ENCODE assay signal across 19 mouse cellular contexts in genomic region chr11:5915429-5916177, GRCm38 (mm10). TPM values are rescaled to one million over a fixed set of nuclear protein-coding genes. Genes with fewer than 3 reads are reported as not detected.
DNase-seq lines count a peak whose midpoint lies in the region; ATAC-seq lines count a peak whose summit lies in the region.
"Had no signal": no experiment of that assay in that cellular context is flagged by ENCODE, and none has a peak within 500 bp of the region (broad histone marks: within the 10 kb centered on the region; RNA-seq: fewer than 3 reads in every experiment).

No protein-coding gene starts in this region.

- H3K27me3 ChIP-seq in neural tube, embryonic 11.5 days (ENCODE audit: control insufficient read depth, insufficient read depth, low read length), result no peaks in the 10 kb centered on the region
- H3K27me3 ChIP-seq in hindbrain, embryonic 13.5 days, result no peaks in the 10 kb centered on the region
- H3K27me3 ChIP-seq: embryonic facial prominence, embryonic 12.5 days; limb, embryonic 15.5 days; midbrain, embryonic 12.5 days; neural tube, embryonic 12.5 days had no signal

- 83% methylated on average over 5 of the region's 5 CpGs for WGBS in neural tube, embryonic 11.5 days
- 89% methylated on average over 5 of the region's 5 CpGs for WGBS in hindbrain, embryonic 13.5 days

- H3K4me1 ChIP-seq in neural tube, embryonic 11.5 days (ENCODE audit: control insufficient read depth, insufficient read depth, low read length), result no peaks in the 10 kb centered on the region
- peaks cover 6% of the 10 kb centered on the region; the same call in 1 of the 2 replicates for H3K4me1 ChIP-seq in hindbrain, embryonic 13.5 days (replicated peaks)
- H3K4me1 ChIP-seq: embryonic facial prominence, embryonic 12.5 days; midbrain, embryonic 12.5 days; neural tube, embryonic 12.5 days had no signal

- no peak overlapping the region for H3K9ac ChIP-seq in neural tube, embryonic 11.5 days (ENCODE audit: low read length)
- no peak overlapping the region for H3K9ac ChIP-seq in hindbrain, embryonic 13.5 days
- H3K9ac ChIP-seq: embryonic facial prominence, embryonic 12.5 days; limb, embryonic 15.5 days; midbrain, embryonic 12.5 days; neural tube, embryonic 12.5 days had no signal

- peak; percentile 36 for DNase-seq in adrenal gland, adult 2 months
- no peak for DNase-seq in adrenal gland, adult 18-20 months (ENCODE audit: low spot score in 2 of 2)
- DNase-seq in gastrocnemius, adult 8-10 months (ENCODE audit: low spot score in 2 of 2), result peak; percentile 39 to 46
- DNase-seq in gastrocnemius, postnatal 14 days, result no peak
- peak; percentile 3 for DNase-seq in neural tube, embryonic 11.5 days (ENCODE audit: low spot score)
- DNase-seq in neural tube, embryonic 10.5 days (ENCODE audit: extremely low spot score, low spot score), result no peak
- peak; percentile 72 to 85 for DNase-seq in heart, postnatal 10 days
- DNase-seq: adrenal gland, postnatal 25 days; thymus, adult 2 months had no signal

- intact Hi-C loops in gastrocnemius, postnatal 14 days (cut with DNase I; ENCODE audit: low total_unique reads), result no loop called here
- intact Hi-C loops in heart, postnatal 10 days (cut with DNase I), result no loop called here

- no peaks in the 10 kb centered on the region for H3K9me3 ChIP-seq in neural tube, embryonic 11.5 days (ENCODE audit: control insufficient read depth, low read length)
- H3K9me3 ChIP-seq in hindbrain, embryonic 13.5 days, result no peaks in the 10 kb centered on the region
- H3K9me3 ChIP-seq: embryonic facial prominence, embryonic 12.5 days; forebrain, embryonic 10.5 days; limb, embryonic 15.5 days; midbrain, embryonic 12.5 days; neural tube, embryonic 12.5 days had no signal

- H3K4me2 ChIP-seq in neural tube, embryonic 11.5 days (ENCODE audit: low read depth), result no peak overlapping the region
- no peak overlapping the region for H3K4me2 ChIP-seq in hindbrain, embryonic 13.5 days
- H3K4me2 ChIP-seq: embryonic facial prominence, embryonic 12.5 days; limb, embryonic 15.5 days; midbrain, embryonic 12.5 days; neural tube, embryonic 12.5 days had no signal

- ATAC-seq in neural tube, embryonic 11.5 days (ENCODE audit: insufficient read depth, low FRiP score, low TSS enrichment), result no peak
- no peak for ATAC-seq in hindbrain, embryonic 13.5 days (ENCODE audit: low FRiP score)
- ATAC-seq: inflammation-experienced regulatory T-cells, adult 6 months; lung, postnatal 0 days had no signal

- no peak overlapping the region for H3K4me3 ChIP-seq in neural tube, embryonic 11.5 days (ENCODE audit: low read depth, low read length)
- H3K4me3 ChIP-seq in hindbrain, embryonic 13.5 days, result no peak overlapping the region
- H3K4me3 ChIP-seq: embryonic facial prominence, embryonic 12.5 days; forebrain, embryonic 10.5 days; limb, embryonic 15.5 days; midbrain, embryonic 12.5 days; neural tube, embryonic 12.5 days had no signal

- no peaks in the 10 kb centered on the region for H3K36me3 ChIP-seq in neural tube, embryonic 11.5 days (ENCODE audit: control insufficient read depth, insufficient read depth, low read length)
- H3K36me3 ChIP-seq in hindbrain, embryonic 13.5 days, result no peaks in the 10 kb centered on the region
- H3K36me3 ChIP-seq: embryonic facial prominence, embryonic 12.5 days; forebrain, embryonic 10.5 days; limb, embryonic 15.5 days; midbrain, embryonic 12.5 days; neural tube, embryonic 12.5 days had no signal

- H3K27ac ChIP-seq in neural tube, embryonic 11.5 days (ENCODE audit: low read depth, low read length), result no peak overlapping the region
- H3K27ac ChIP-seq in hindbrain, embryonic 13.5 days, result no peak overlapping the region
- H3K27ac ChIP-seq: embryonic facial prominence, embryonic 12.5 days; forebrain, embryonic 10.5 days; limb, embryonic 15.5 days; midbrain, embryonic 12.5 days; neural tube, embryonic 12.5 days had no signal

RNA-seq across cellular contexts. Expression of gene Myl7, which starts 17.0 kb away (rescaled TPM):
- not detected for total RNA-seq in adrenal gland, adult 2 months (2021)
- polyA plus RNA-seq in adrenal gland, adult 2 months (2012; rRNA removed), result 0.47 TPM in 1 of 2 replicates, not detected in the other
- total RNA-seq in adrenal gland, adult 18-20 months (2021), result not detected
- not detected for total RNA-seq in gastrocnemius, adult 8-10 months (2022)
- total RNA-seq in gastrocnemius, postnatal 14 days (2021), result not detected
- 3.9 and 16.9 TPM in 2 replicates for polyA plus RNA-seq in neural tube, embryonic 11.5 days (2014; fragmentation: Nextera tagmentation; extraction: Ambion mirVana)
- 100 to 1,000 TPM; 363 to 942 TPM for total RNA-seq in heart, postnatal 10 days (2021)
- 1.9 and 2.7 TPM in 2 replicates for polyA plus RNA-seq in hindbrain, embryonic 13.5 days (2015; fragmentation: Nextera tagmentation; extraction: Ambion mirVana)
- total RNA-seq: adrenal gland, postnatal 25 days; granulocyte monocyte progenitor cell, adult 5-6 weeks; layer of hippocampus, postnatal 25 days had no signal
- polyA plus RNA-seq: inflammation-experienced regulatory T-cells, adult 6 months had no signal

RNA-seq across cellular contexts. Expression of gene Gck, which starts 34.3 kb away (rescaled TPM):
- total RNA-seq in adrenal gland, adult 2 months (2021), result 1 to 10 TPM; 2.5 to 3.7 TPM
- polyA plus RNA-seq in adrenal gland, adult 2 months (2012; rRNA removed), result 1.2 and 2.2 TPM in 2 replicates
- 1 to 10 TPM; 3.9 to 6.9 TPM for total RNA-seq in adrenal gland, adult 18-20 months (2021)
- total RNA-seq in gastrocnemius, adult 8-10 months (2022), result 1 to 10 TPM; 1.5 to 5.7 (median 3.0) TPM
- total RNA-seq in gastrocnemius, postnatal 14 days (2021), result 1 to 10 TPM in 1 of 2 experiments, under 1 TPM in 1; 0.29 to 1.3 TPM
- 0.88 and 1.4 TPM in 2 replicates for polyA plus RNA-seq in neural tube, embryonic 11.5 days (2014; fragmentation: Nextera tagmentation; extraction: Ambion mirVana)
- 1 to 10 TPM in 1 of 2 experiments, under 1 TPM in 1; 0.40 to 1.5 TPM for total RNA-seq in heart, postnatal 10 days (2021)
- polyA plus RNA-seq in hindbrain, embryonic 13.5 days (2015; fragmentation: Nextera tagmentation; extraction: Ambion mirVana), result 4.2 and 6.1 TPM in 2 replicates
- total RNA-seq: granulocyte monocyte progenitor cell, adult 5-6 weeks had no signal
- polyA plus RNA-seq: inflammation-experienced regulatory T-cells, adult 6 months had no signal

RNA-seq across cellular contexts. Expression of gene Pold2, which starts 37.5 kb away (rescaled TPM):
- total RNA-seq in adrenal gland, adult 2 months (2021), result 10 to 100 TPM; 38.1 to 51.8 TPM
- 192 and 223 TPM in 2 replicates for polyA plus RNA-seq in adrenal gland, adult 2 months (2012; rRNA removed)
- total RNA-seq in adrenal gland, adult 18-20 months (2021), result 10 to 100 TPM; 34.1 to 44.6 TPM
- 10 to 100 TPM; 44.6 to 47.3 (median 47.0) TPM for total RNA-seq in gastrocnemius, adult 8-10 months (2022)
- total RNA-seq in gastrocnemius, postnatal 14 days (2021), result 10 to 100 TPM; 36.4 to 38.7 TPM
- polyA plus RNA-seq in neural tube, embryonic 11.5 days (2014; fragmentation: Nextera tagmentation; extraction: Ambion mirVana), result 92.5 and 102 TPM in 2 replicates
- 10 to 100 TPM; 34.8 to 44.1 TPM for total RNA-seq in heart, postnatal 10 days (2021)
- polyA plus RNA-seq in hindbrain, embryonic 13.5 days (2015; fragmentation: Nextera tagmentation; extraction: Ambion mirVana), result 54.3 and 57.0 TPM in 2 replicates

RNA-seq across cellular contexts. Expression of gene Ykt6, which starts 39.9 kb away (rescaled TPM):
- 10 to 100 TPM; 70.9 to 73.8 TPM for total RNA-seq in adrenal gland, adult 2 months (2021)
- 34.0 and 39.4 TPM in 2 replicates for polyA plus RNA-seq in adrenal gland, adult 2 months (2012; rRNA removed)
- total RNA-seq in adrenal gland, adult 18-20 months (2021), result 10 to 100 TPM; 65.6 to 85.9 TPM
- 10 to 100 TPM; 40.4 to 47.2 (median 42.3) TPM for total RNA-seq in gastrocnemius, adult 8-10 months (2022)
- 10 to 100 TPM; 36.2 to 38.8 TPM for total RNA-seq in gastrocnemius, postnatal 14 days (2021)
- polyA plus RNA-seq in neural tube, embryonic 11.5 days (2014; fragmentation: Nextera tagmentation; extraction: Ambion mirVana), result 32.3 and 32.6 TPM in 2 replicates
- 10 to 100 TPM; 85.7 to 97.5 TPM for total RNA-seq in heart, postnatal 10 days (2021)
- polyA plus RNA-seq in hindbrain, embryonic 13.5 days (2015; fragmentation: Nextera tagmentation; extraction: Ambion mirVana), result 76.0 and 78.1 TPM in 2 replicates

RNA-seq across cellular contexts. Expression of gene Aebp1, which starts 53.9 kb away (rescaled TPM):
- total RNA-seq in adrenal gland, adult 2 months (2021), result 100 to 1,000 TPM; 390 to 452 TPM
- polyA plus RNA-seq in adrenal gland, adult 2 months (2012; rRNA removed), result 526 and 692 TPM in 2 replicates
- total RNA-seq in adrenal gland, adult 18-20 months (2021), result 100 to 1,000 TPM; 245 to 387 TPM
- 10 to 100 TPM; 50.7 to 96.4 (median 75.2) TPM for total RNA-seq in gastrocnemius, adult 8-10 months (2022)
- total RNA-seq in gastrocnemius, postnatal 14 days (2021), result 10 to 100 TPM; 30.0 to 33.4 TPM
- polyA plus RNA-seq in neural tube, embryonic 11.5 days (2014; fragmentation: Nextera tagmentation; extraction: Ambion mirVana), result 8.9 and 9.7 TPM in 2 replicates
- 10 to 100 TPM; 35.2 to 40.1 TPM for total RNA-seq in heart, postnatal 10 days (2021)
- 21.9 and 24.5 TPM in 2 replicates for polyA plus RNA-seq in hindbrain, embryonic 13.5 days (2015; fragmentation: Nextera tagmentation; extraction: Ambion mirVana)
- total RNA-seq: granulocyte monocyte progenitor cell, adult 5-6 weeks had no signal

Comparison
In these comparisons a context has a peak if more than half of its experiments do, and no peak if none do; other contexts are left out.
1. DNase-seq: peak in adrenal gland, adult 2 months (single experiment), gastrocnemius, adult 8-10 months (2 of 2), neural tube, embryonic 11.5 days (single experiment) and heart, postnatal 10 days (2 of 2); none in adrenal gland, adult 18-20 months (0 of 2), gastrocnemius, postnatal 14 days (single experiment) and neural tube, embryonic 10.5 days (single experiment).
2. RNA of gene Myl7, which starts 17.0 kb away (total RNA-seq): 363 to 942 TPM in heart, postnatal 10 days; not detected in adrenal gland, adult 18-20 months, not detected in adrenal gland, adult 2 months, not detected in gastrocnemius, adult 8-10 months and not detected in gastrocnemius, postnatal 14 days; every median in the first group is over 100 times any median in the second.